Mouse (Mus musculus): ENCODE data around the gene Pitpnb. TPM values are rescaled to one million over a fixed set of nuclear protein-coding genes. Genes with fewer than 3 reads are reported as not detected.

The Pitpnb gene
- polyA plus RNA-seq, 1 experiment from 2014 or later, result 114 TPM

DNA sequence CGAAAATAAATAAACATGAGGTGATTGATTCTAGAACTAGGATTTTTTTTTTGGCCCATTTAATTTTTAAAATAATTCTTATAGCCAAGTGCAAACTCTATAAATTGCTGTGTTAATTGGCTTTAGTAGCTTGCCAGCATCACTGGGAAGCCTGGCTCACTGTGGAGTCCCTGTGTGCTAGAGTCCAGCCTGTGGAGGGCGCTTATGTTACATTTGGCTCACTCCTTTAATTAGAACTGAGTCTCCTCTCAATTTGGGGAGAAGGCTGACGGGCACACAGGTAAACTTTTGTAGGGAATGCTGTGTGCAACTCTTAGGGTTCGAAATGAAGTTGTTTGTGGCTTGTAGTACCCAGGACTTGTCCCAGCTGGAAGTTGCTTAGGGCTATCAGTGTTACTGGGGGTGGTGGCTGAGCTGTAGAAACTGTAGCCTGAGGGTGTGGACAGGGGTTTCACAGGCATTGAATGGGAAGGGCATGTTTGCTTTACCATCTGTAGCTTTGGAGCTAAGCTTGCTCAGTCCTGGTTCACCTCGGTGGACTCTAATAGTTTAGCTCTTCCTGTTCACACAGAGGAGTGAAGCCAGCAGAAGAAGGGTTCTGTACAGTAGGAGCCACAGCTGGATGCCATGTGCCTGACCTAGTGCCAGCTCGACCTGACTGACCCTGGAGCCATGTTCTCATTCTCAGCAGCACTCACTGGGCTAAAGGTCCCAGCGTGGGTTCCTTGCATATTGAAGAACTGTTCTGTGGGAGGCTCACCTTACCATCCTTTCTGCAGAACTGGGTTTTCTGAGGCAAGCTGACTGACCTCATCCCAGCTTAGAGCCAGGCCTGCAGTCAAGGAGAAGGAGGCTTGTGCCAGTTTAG lies 47.8 kb downstream of the Pitpnb start:
- Histone ChIP-seq H3K9ac (ENCODE audit: low read length) (no peak overlapping the region), H3K4me2 (ENCODE audit: low read length) (no peak overlapping the region), H3K9me3 (ENCODE audit: control insufficient read depth, low read length) (no peaks in the 10 kb centered on the region), H3K4me1 (replicated peaks; ENCODE audit: control insufficient read depth, insufficient read depth, low read length) (no peaks in the 10 kb centered on the region), H3K4me3 (ENCODE audit: low read depth, low read length) (no peak overlapping the region), H3K27me3 (replicated peaks; ENCODE audit: control insufficient read depth, insufficient read depth, low read length) (no peaks in the 10 kb centered on the region), H3K36me3 (ENCODE audit: control insufficient read depth, insufficient read depth, low read length) (peaks cover 85% of the 10 kb centered on the region), H3K27ac (ENCODE audit: low read depth) (no peak overlapping the region)
- ATAC-seq (replicated peaks; ENCODE audit: low FRiP score, low TSS enrichment, low read depth), result no peak
- WGBS, result 77% methylated on average over 7 of the region's 7 CpGs
- no peak for DNase-seq (ENCODE audit: low spot score)

- Histone ChIP-seq H3K4me1 (replicated peaks; ENCODE audit: control insufficient read depth, insufficient read depth, low read length) (no peaks in the 10 kb centered on the region; the same call in 1 of the 2 replicates), H3K4me2 (ENCODE audit: low read length) (no peak overlapping the region), H3K27ac (ENCODE audit: low read depth) (no peak overlapping the region), H3K4me3 (ENCODE audit: low read depth, low read length) (no peak overlapping the region), H3K27me3 (replicated peaks; ENCODE audit: control insufficient read depth, insufficient read depth, low read length) (no peaks in the 10 kb centered on the region), H3K9me3 (ENCODE audit: control insufficient read depth, low read length) (no peaks in the 10 kb centered on the region), H3K9ac (ENCODE audit: low read length) (no peak overlapping the region), H3K36me3 (ENCODE audit: control insufficient read depth, insufficient read depth, low read length) (peaks cover 92% of the 10 kb centered on the region)
- ATAC-seq (replicated peaks; ENCODE audit: low FRiP score, low TSS enrichment, low read depth), result no peak
- 87% methylated on average over 5 of the region's 5 CpGs for WGBS
- DNase-seq (ENCODE audit: low spot score), result no peak
Measured at GRCm38 (mm10) chr5:111383335-111383734, 52.8 kb downstream of the Pitpnb start.

DNA sequence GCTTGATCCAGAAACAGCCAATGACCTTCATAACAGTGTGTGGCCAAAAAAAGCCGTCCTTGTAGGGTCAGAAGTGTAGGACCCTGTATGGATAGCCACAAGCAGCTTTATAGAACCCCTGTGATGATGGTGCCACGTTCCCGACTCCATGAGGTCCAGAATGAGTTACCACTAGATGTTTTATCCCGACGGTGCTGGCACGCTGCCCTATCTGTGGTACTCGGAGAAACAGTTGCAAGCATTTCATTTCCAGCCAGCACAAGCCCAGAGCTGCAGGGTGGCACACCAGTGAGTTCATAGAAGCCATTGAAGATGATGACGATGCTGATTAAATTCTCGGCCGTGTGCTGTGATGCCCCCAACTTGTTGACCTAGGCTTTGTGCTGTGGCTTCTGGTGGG lies 60.3 kb downstream of the Pitpnb start:
- H3K4me2 ChIP-seq (ENCODE audit: low read length), result no peak overlapping the region
- peaks cover 23% of the 10 kb centered on the region for H3K36me3 ChIP-seq (ENCODE audit: control insufficient read depth, insufficient read depth, low read length)
- no peaks in the 10 kb centered on the region for H3K9me3 ChIP-seq (ENCODE audit: control insufficient read depth, low read length)
- no peaks in the 10 kb centered on the region for H3K27me3 ChIP-seq (replicated peaks; ENCODE audit: control insufficient read depth, insufficient read depth, low read length)
- no peak overlapping the region for H3K27ac ChIP-seq (ENCODE audit: low read depth)
- ATAC-seq (replicated peaks; ENCODE audit: low FRiP score, low TSS enrichment, low read depth), result no peak
- DNase-seq (ENCODE audit: low spot score), result no peak
- WGBS, result 87% methylated on average over 10 of the region's 10 CpGs
- no peak overlapping the region for H3K9ac ChIP-seq (ENCODE audit: low read length)
- H3K4me3 ChIP-seq (ENCODE audit: low read depth, low read length), result no peak overlapping the region
- peaks cover 27% of the 10 kb centered on the region for H3K4me1 ChIP-seq (replicated peaks; ENCODE audit: control insufficient read depth, insufficient read depth, low read length)

DNA sequence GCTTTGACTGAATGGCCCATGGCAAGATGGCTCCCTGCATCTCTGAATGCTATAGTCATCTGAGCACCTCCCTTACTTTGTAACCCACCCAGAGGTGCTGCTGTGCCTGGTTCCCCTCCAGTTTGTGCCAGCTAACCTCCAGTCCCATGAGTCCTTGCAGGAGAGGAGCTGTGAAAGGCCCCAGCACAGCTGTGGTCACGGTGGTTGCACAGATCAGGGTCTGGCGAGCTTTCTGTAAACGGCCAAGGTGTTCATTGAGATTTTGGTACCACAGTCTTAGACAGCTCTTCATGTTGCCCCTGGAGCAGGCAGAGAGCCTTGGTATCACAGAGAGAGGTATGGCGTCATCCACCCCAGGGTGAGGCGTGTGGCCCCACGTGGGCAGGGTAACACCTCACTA lies 60.9 kb downstream of the Pitpnb start:
- Histone ChIP-seq H3K27ac (ENCODE audit: low read depth) (no peak overlapping the region), H3K36me3 (ENCODE audit: control insufficient read depth, insufficient read depth, low read length) (peaks cover 18% of the 10 kb centered on the region), H3K4me2 (ENCODE audit: low read length) (no peak overlapping the region), H3K4me3 (ENCODE audit: low read depth, low read length) (no peak overlapping the region), H3K9me3 (ENCODE audit: control insufficient read depth, low read length) (no peaks in the 10 kb centered on the region), H3K9ac (ENCODE audit: low read length) (no peak overlapping the region), H3K27me3 (replicated peaks; ENCODE audit: control insufficient read depth, insufficient read depth, low read length) (no peaks in the 10 kb centered on the region), H3K4me1 (replicated peaks; ENCODE audit: control insufficient read depth, insufficient read depth, low read length) (peaks cover 32% of the 10 kb centered on the region)
- DNase-seq (ENCODE audit: low spot score) (no peak), ATAC-seq (replicated peaks; ENCODE audit: low FRiP score, low TSS enrichment, low read depth) (no peak)
- 86% methylated on average over 6 of the region's 6 CpGs for WGBS

- DNase-seq (ENCODE audit: low spot score), result peak; percentile 92
- H3K27me3 ChIP-seq (replicated peaks; ENCODE audit: control insufficient read depth, insufficient read depth, low read length), result no peaks in the 10 kb centered on the region
Measured at GRCm38 (mm10) chr5:111393346-111394197, 63.0 kb downstream of the Pitpnb start.

GRCm38 (mm10) chr5:111394198-111395053 lies 63.9 kb downstream of the Pitpnb start:
- Histone ChIP-seq H3K27ac (ENCODE audit: low read depth) (no peak overlapping the region), H3K9me3 (ENCODE audit: control insufficient read depth, low read length) (no peaks in the 10 kb centered on the region), H3K4me3 (ENCODE audit: low read depth, low read length) (peak overlapping the region; percentile 13; the same call in 1 of the 2 replicates), H3K4me1 (replicated peaks; ENCODE audit: control insufficient read depth, insufficient read depth, low read length) (peaks cover 44% of the 10 kb centered on the region), H3K4me2 (ENCODE audit: low read length) (peak overlapping the region; percentile 45), H3K9ac (ENCODE audit: low read length) (no peak overlapping the region), H3K36me3 (ENCODE audit: control insufficient read depth, insufficient read depth, low read length) (no peaks in the 10 kb centered on the region), H3K27me3 (replicated peaks; ENCODE audit: control insufficient read depth, insufficient read depth, low read length) (no peaks in the 10 kb centered on the region; the same call in 1 of the 2 replicates)
- DNase-seq (ENCODE audit: low spot score) (no peak), ATAC-seq (replicated peaks; ENCODE audit: low FRiP score, low TSS enrichment, low read depth) (peak; percentile 6; the same call in 1 of the 2 replicates)
- WGBS, result 6% methylated on average over 15 of the region's 15 CpGs

More at GRCm38 (mm10) chr5:111393346-111394197, 63.0 kb downstream of the Pitpnb start:
- peak overlapping the region; percentile 45 for H3K4me2 ChIP-seq (ENCODE audit: low read length)
- peak overlapping the region; percentile 13; the same call in 1 of the 2 replicates for H3K4me3 ChIP-seq (ENCODE audit: low read depth, low read length)
- 0 out of 2 replicates have a peak overlapping the region, but pooled peaks have one; percentile 22 for H3K27ac ChIP-seq (ENCODE audit: low read depth)
- H3K4me1 ChIP-seq (replicated peaks; ENCODE audit: control insufficient read depth, insufficient read depth, low read length), result peaks cover 44% of the 10 kb centered on the region
- H3K36me3 ChIP-seq (ENCODE audit: control insufficient read depth, insufficient read depth, low read length), result no peaks in the 10 kb centered on the region; the same call in 1 of the 2 replicates
- no peaks in the 10 kb centered on the region for H3K9me3 ChIP-seq (ENCODE audit: control insufficient read depth, low read length)
- 20% methylated on average over 17 of the region's 17 CpGs for WGBS
- ATAC-seq (replicated peaks; ENCODE audit: low FRiP score, low TSS enrichment, low read depth), result peak; percentile 75
- no peak overlapping the region for H3K9ac ChIP-seq (ENCODE audit: low read length)

- 53% methylated on average over 10 of the region's 10 CpGs for WGBS
- Histone ChIP-seq H3K4me1 (replicated peaks; ENCODE audit: control insufficient read depth, insufficient read depth, low read length) (peaks cover 44% of the 10 kb centered on the region), H3K27ac (ENCODE audit: low read depth) (no peak overlapping the region), H3K4me2 (ENCODE audit: low read length) (no peak overlapping the region), H3K9me3 (ENCODE audit: control insufficient read depth, low read length) (no peaks in the 10 kb centered on the region), H3K27me3 (replicated peaks; ENCODE audit: control insufficient read depth, insufficient read depth, low read length) (no peaks in the 10 kb centered on the region; the same call in 1 of the 2 replicates), H3K9ac (ENCODE audit: low read length) (no peak overlapping the region), H3K36me3 (ENCODE audit: control insufficient read depth, insufficient read depth, low read length) (no peaks in the 10 kb centered on the region), H3K4me3 (ENCODE audit: low read depth, low read length) (no peak overlapping the region)
- no peak for ATAC-seq (replicated peaks; ENCODE audit: low FRiP score, low TSS enrichment, low read depth)
- no peak for DNase-seq (ENCODE audit: low spot score)
Measured at GRCm38 (mm10) chr5:111395771-111396170, 65.2 kb downstream of the Pitpnb start.

DNA sequence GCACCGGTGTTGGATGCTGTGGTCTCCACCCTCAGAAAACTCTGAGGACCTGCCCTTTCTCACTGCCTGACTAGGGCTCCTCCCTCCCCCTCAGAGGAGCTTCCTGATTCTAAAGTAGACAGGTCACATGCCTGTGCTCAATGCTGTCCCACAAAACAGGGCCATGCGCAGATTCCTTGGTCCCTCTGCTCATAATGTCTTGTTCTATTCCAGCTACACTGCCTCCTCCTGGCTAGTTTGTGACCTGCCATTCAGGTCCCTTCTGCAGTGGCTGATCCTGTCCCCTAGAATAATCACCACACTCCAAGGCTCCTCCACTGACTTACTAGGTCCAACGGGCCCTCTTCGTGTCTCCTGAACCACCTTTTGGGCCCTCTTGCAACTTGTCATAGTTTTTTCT lies 65.6 kb downstream of the Pitpnb start:
- DNase-seq (ENCODE audit: low spot score) (no peak), ATAC-seq (replicated peaks; ENCODE audit: low FRiP score, low TSS enrichment, low read depth) (no peak)
- H3K4me2 ChIP-seq (ENCODE audit: low read length), result no peak overlapping the region
- H3K36me3 ChIP-seq (ENCODE audit: control insufficient read depth, insufficient read depth, low read length), result no peaks in the 10 kb centered on the region
- WGBS, result 68% methylated on average over 4 of the region's 4 CpGs
- H3K27ac ChIP-seq (ENCODE audit: low read depth), result no peak overlapping the region
- no peaks in the 10 kb centered on the region; the same call in 1 of the 2 replicates for H3K27me3 ChIP-seq (replicated peaks; ENCODE audit: control insufficient read depth, insufficient read depth, low read length)
- no peaks in the 10 kb centered on the region for H3K9me3 ChIP-seq (ENCODE audit: control insufficient read depth, low read length)
- H3K4me1 ChIP-seq (replicated peaks; ENCODE audit: control insufficient read depth, insufficient read depth, low read length), result peaks cover 44% of the 10 kb centered on the region
- no peak overlapping the region for H3K9ac ChIP-seq (ENCODE audit: low read length)
- H3K4me3 ChIP-seq (ENCODE audit: low read depth, low read length), result no peak overlapping the region
